Comparison of ENCODE assay signal across 28 mouse cellular contexts in the genomic region with DNA sequence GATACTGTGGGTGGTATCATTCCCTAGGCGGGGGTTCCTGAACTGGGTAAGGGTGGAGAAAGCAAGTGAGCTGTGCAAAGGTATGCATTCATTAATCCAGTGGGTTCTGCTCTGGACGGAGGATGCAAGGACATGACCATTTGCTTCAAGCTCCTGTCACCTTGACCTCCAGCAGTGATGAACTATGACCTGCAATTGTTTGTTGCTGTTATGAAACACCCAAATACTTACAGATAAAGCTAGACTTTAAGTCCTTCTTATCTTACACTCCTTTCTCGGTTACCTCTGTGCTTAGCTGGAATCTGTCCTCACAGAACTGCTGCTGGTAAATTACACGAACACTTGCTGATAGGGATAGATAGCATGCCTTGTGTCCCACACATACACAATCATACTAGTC. TPM values are rescaled to one million over a fixed set of nuclear protein-coding genes. Genes with fewer than 3 reads are reported as not detected.
"Had no signal": no experiment of that assay in that cellular context is flagged by ENCODE, and none has a peak within 500 bp of the region (broad histone marks: within the 10 kb centered on the region; RNA-seq: fewer than 3 reads in every experiment).

No protein-coding gene starts in this region.

- H3K9me3 ChIP-seq: heart, embryonic 13.5 days; heart, embryonic 15.5 days; hindbrain, embryonic 10.5 days; hindbrain, embryonic 12.5 days; kidney, embryonic 15.5 days; limb, embryonic 13.5 days; limb, embryonic 15.5 days had no signal

- H3K9ac ChIP-seq: heart, embryonic 13.5 days; heart, embryonic 15.5 days; hindbrain, embryonic 12.5 days; hindbrain, embryonic 14.5 days; kidney, embryonic 15.5 days; limb, embryonic 13.5 days; limb, embryonic 15.5 days had no signal

- H3K4me3 ChIP-seq: gastrocnemius, adult 2 months; heart, adult 2 months; heart, embryonic 13.5 days; heart, embryonic 15.5 days; hindbrain, embryonic 10.5 days; hindbrain, embryonic 12.5 days; kidney, embryonic 15.5 days; limb, embryonic 13.5 days; limb, embryonic 15.5 days had no signal

- ATAC-seq: forebrain, embryonic 16.5 days; hindbrain, embryonic 16.5 days; inflammation-experienced regulatory T-cells, adult 6 months had no signal

- DNase-seq: gastrocnemius, adult 2 months; gastrocnemius, postnatal 10 days; gastrocnemius, postnatal 25 days; heart, adult 2 months; heart, postnatal 4 days; kidney, adult 2 months; kidney, adult 9 months; kidney, postnatal 14 days; kidney, postnatal 36 days; layer of hippocampus, adult 9-11 months; layer of hippocampus, postnatal 36 days; left cerebral cortex, postnatal 4 days had no signal

- H3K4me1 ChIP-seq: heart, embryonic 13.5 days; heart, embryonic 15.5 days; hindbrain, embryonic 12.5 days; kidney, embryonic 15.5 days; limb, embryonic 13.5 days; limb, embryonic 15.5 days had no signal

- H3K27me3 ChIP-seq: heart, embryonic 13.5 days; heart, embryonic 15.5 days; hindbrain, embryonic 12.5 days; kidney, embryonic 15.5 days; limb, embryonic 13.5 days; limb, embryonic 15.5 days had no signal

- H3K4me2 ChIP-seq: heart, embryonic 11.5 days; heart, embryonic 13.5 days; heart, embryonic 15.5 days; hindbrain, embryonic 12.5 days; hindbrain, embryonic 14.5 days; kidney, embryonic 15.5 days; limb, embryonic 13.5 days; limb, embryonic 15.5 days; liver, embryonic 11.5 days had no signal

- H3K27ac ChIP-seq: gastrocnemius, adult 2 months; heart, adult 2 months; heart, embryonic 13.5 days; heart, embryonic 15.5 days; hindbrain, embryonic 10.5 days; hindbrain, embryonic 12.5 days; hindbrain, embryonic 14.5 days; kidney, embryonic 15.5 days; kidney, postnatal 0 days; limb, embryonic 13.5 days; limb, embryonic 15.5 days had no signal

RNA-seq across cellular contexts. Expression of gene D630039A03Rik, which starts 24.5 kb away (rescaled TPM):
- total RNA-seq: gastrocnemius, postnatal 25 days; gastrocnemius, postnatal 4 days; granulocyte monocyte progenitor cell, adult 5-6 weeks; heart, postnatal 4 days; left cerebral cortex, postnatal 4 days had no signal
- polyA plus RNA-seq: forebrain, embryonic 16.5 days had no signal
